Mouse (Mus musculus): Measurements from ENCODE around the gene Timp2.

DNA sequence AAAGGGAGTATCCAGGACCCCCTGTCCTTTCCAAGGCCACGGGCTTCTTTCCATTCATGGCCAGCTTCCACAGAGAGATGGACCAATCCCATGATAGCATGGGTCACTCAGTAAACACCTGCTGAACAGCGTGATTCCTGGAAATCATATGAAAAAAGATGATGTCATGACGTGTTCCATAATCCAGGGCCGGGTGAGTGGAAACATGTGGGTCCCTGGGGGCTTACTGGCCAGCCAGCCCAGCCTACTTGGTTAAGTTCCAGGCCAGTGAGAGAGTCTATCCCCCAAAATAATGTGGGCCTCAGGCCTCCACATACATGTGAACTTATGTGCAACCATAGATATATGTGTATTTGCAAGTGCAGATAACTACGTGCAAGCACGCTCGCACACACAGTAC, 16.3 kb upstream of the Timp2 start:
- no peak for TF ChIP-seq CTCF (IDR thresholded peaks at IDR 0.05)
- TF ChIP-seq EP300 (IDR thresholded peaks at IDR 0.05), result no peak

Data from lung, postnatal 0 days (tissue).